Mouse (Mus musculus): ENCODE measurements at regions not wholly inside any gene's neighbourhood (a gene's known extent, or its start where the extent isn't known, plus 50 kb on each side); places are given as distances from the start of the nearest gene placed in this dataset.
"Not testable (repeated sequence)": the region's sequence is repeated elsewhere in the genome, so short reads cannot be mapped to it uniquely, and the experiment has no call there.

DNA sequence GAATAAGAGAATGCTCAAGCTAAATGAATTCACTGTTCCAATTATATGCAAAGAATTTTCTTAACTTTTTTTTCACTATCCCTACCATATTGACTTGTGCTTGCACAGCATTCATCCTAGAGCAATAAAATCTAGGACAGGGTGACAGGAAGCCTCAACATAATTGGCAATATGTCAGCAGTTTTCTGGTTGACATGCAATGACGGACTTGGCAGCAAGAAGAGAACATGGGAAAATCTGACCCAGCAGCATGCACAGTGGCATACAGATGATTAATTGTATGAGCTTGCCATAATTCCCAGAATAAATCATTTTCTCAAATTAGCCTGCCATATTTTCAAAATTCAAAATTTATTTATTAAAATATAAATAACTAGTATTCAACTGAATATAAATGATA, 152.7 kb downstream of the Amy2a5 start:
- no peak for DNase-seq (ENCODE audit: low read depth, low spot score)

DNA sequence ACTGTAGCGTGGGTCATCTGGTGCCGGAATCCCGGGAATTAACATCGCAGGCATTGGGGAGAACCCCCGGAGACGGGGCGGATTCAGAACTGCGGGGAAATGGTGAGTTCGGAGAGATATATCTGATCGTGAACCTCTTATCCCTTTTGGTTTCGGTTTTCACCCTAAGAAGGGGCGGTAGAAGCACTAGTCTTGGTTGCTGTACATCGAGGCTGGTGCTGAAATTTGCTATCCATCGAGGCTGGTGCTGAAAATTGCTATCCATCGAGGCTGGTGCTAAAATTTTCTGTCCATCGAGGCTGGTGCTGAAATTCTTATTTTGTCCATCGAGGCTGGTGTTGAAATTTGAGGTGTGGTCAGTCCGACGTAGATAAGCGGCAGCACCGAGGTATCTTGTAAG, 167.8 kb downstream of the Amy2a5 start:
- not testable (repeated sequence) for DNase-seq (ENCODE audit: low read depth, low spot score)

DNA sequence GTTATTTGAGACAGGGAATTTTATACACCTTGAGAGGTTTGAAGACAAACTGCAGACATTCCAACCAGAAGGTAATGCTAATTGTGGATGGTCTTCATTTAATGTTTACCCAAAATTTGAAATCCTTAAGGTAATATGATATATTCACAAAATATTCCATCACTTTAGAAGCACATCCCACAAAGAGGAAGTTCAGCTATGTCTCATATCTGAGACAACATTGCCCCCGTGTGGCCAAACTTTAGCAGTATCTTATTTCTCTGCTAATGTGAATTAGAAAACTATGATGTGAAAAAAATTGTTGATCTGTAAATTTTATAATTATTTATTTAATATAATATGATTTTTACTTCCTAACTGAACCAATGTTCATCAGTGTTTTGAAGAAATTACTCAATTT, 177.9 kb downstream of the Amy2a5 start:
- peak; percentile 49 for DNase-seq (ENCODE audit: low read depth, low spot score)
